Mouse (Mus musculus) olfactory bulb, adult 2 months (tissue): ENCODE data around the gene Lgals1.

Source experiments
- CTCF ChIP-seq: fragments of 200-500 bp; IDR thresholded peaks from 2 replicates; pipeline ENCODE4 v1.5.1; 2012; ENCODE audit warnings: low read depth, mild to moderate bottlenecking, low read length, moderate library complexity; ENCODE audit not compliant: insufficient read depth
- POLR2A ChIP-seq: fragments of 200-500 bp; IDR thresholded peaks from 2 replicates; pipeline ENCODE4 v1.6.1; 2012; ENCODE audit warnings: mild to moderate bottlenecking, low read depth, low read length, moderate library complexity; ENCODE audit not compliant: insufficient read depth

DNA sequence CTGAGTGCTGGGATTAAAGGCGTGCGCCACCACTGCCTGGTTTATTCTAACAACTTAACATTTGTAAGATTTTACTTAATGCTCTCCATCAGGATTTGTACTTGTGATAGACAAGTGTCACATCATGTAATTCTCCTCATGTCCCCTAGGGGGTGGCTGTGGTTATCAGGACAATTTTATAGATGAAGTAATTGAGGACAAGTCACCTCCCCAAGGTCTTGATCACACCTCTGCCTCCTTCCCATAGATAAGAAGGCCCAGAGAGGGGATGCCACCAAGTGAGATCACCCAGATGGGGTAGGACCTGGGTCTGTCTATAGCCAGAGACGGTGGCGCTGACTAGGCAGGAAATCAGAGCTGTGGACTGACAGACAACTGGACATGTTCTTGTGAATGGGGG lies 29.8 kb downstream of the Lgals1 start:
- TF ChIP-seq CTCF (no peak), POLR2A (no peak)
